Mouse (Mus musculus): Measurements from ENCODE around the gene Eqtn.

Gene Eqtn

DNA sequence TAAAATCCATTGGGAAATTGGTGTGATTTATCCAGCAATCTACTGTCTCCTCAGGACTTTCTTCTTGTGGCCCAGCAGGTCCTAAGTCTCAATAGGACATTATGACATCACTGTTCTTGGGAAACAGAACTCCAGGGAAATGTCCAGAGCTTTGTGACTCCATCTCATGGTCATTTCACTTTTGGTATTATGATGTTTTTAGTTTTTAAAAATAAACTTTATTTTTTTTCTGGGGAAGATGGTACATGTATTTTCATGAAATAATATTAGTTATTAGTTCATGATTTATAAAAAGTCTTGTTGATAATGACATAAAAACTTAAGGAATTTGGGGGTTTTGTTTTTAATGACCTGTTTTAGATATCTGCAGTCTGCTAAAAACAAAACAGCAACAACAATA is at the start of gene Eqtn:
TSS of gene Eqtn (minus strand) at position 101 of the 400 bp plus-strand sequence.
- no peak for DNase-seq (ENCODE audit: low spot score in 2 of 2)

DNA sequence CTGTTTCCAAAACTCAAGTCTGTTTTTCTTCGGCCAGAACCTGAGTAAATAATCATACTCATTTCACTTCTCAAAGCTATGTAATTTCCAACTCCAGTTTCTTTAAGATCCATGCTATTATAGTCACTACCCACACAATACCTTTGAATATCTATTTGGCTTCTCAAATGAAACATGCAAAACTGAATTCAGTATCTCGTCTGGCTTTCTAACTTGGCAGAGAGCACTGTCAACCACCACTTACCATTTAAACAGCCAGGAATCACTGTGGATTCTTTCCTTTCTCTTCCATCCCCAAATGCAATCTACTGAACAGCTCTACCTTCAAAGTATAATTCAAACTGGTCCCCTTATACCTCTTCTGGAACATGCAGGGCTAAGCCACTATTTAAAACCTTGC is 44.7 kb upstream of the Eqtn start:
- no peak for DNase-seq (ENCODE audit: low spot score in 2 of 2)

DNA sequence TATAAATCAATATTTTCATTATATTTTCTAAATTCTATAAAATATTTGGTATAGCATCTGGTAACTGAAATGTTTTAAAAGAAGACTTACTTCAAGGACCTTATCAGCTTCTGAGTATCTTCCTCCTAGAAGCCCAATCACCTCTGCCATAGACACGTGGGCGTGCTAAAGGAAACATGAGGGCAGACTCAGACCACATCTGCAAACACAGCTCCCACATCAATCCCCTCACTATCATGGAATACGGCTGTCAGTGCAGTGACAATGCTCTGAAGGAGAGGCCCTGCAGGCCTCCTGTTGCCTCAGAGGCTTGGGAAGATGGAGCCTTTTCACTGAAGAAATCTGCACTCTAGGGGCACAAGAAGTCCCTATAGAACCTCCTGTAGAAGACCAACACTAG is 24.1 kb upstream of the Eqtn start:
- no peak for DNase-seq (ENCODE audit: low spot score in 2 of 2)

DNA sequence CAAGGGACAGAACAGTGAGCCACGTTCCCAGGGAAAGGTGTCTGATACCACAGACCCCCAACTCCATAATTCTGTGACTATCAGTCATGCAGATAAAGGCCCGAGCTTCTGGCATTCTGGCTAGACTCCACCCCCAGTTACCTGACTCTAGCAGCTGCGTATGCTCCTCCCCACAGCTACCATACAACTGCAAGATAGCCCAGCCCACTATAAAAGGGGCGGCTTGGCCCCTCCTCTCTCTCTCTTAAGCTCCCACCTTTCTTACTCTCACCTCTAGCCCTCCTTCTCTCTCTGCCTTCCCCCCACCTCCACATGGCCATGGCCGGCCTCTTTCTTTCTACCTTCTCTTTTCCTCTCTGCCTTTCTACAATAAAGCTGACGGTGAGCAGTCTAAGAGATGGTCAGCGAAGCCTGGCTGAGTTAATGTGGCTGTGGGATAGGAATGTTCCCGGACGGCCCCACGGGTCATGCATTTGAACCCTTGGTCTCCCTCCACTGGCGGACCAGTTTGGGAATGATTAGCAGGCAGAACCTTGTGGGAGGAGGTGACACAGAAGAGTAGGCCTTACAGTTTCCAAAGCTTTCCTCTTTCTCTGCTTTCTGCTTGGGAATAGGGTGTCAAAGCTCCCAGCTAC is 12.7 kb upstream of the Eqtn start:
- no peak for DNase-seq (ENCODE audit: low spot score in 2 of 2)

DNA sequence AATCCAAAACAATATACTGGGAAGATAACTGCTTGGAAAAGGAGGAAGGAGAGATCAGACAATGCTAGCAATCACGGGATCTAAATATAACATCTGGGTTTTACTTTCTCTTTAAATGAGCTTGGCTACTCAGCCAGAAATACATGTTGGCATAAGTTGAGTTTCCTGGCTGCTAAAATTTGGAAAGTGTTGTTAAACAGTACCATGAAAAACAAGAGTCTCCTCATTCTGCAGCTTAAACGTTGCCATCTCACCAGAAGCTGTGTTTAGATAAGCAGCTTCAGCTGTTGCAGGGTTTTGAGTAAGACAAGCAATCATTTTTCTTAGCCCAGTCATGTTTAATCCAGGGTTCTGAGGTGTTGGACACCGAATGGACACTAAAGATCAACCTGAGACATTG is 26.9 kb downstream of the Eqtn start:
- no peak for DNase-seq (ENCODE audit: low spot score in 2 of 2)

DNA sequence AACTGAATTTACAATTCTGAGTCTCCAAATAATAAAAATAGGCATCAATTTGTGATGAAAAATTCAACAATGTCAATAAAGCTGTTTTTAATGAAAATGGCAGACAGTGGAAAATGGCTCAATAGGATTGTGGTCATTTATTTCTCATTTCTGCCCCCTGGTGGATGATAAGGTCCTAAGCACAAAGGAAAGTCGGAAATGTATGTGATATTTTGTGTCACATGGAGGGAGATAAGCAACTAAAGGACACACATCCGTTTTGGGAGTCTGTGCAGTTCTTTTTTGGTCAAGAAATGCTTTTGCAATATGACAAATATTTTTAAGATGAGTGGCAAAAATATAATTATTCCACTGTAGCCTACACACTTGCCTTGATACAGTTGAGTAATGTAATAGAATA is 27.9 kb downstream of the Eqtn start:
- no peak for DNase-seq (ENCODE audit: low spot score in 2 of 2)
